ENCODE assay signal across 20 mouse cellular contexts in the genomic region with DNA sequence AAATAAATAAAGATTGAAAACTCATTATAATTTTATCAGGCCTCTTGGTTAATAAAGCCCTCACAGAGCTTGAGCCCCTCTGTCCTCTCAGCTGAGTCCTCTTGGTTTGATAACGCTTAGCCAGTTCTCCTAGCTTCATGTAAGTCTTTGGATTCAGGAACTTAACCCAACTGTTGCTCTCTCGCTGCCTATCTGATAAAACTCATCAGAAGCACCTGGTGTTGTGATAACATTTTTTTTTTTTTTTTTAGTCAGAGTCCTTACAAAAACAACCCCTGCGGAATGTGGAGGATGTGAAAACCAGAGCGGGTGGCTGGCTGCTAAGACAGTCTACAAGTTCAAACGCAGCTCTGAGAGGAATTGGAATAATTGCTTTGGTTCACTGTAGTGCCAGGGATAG. TPM values are rescaled to one million over a fixed set of nuclear protein-coding genes. Genes with fewer than 3 reads are reported as not detected.
A peak's percentile ranks its signal among the peaks of the same experiment; 100 is the strongest.
DNase-seq lines count a peak whose midpoint lies in the region; ATAC-seq and TF ChIP-seq lines count a peak whose summit lies in the region.
"Had no signal": no experiment of that assay in that cellular context is flagged by ENCODE, and none has a peak within 500 bp of the region (broad histone marks: within the 10 kb centered on the region; RNA-seq: fewer than 3 reads in every experiment).

No protein-coding gene starts in this region.

- TF ChIP-seq POLR2A in thymus, adult 2 months (IDR thresholded peaks at IDR 0.05; ENCODE audit: control insufficient read depth, extremely low read depth, insufficient read depth, low read length, poor library complexity): no peak
- TF ChIP-seq POLR2A in MEL (IDR thresholded peaks at IDR 0.05; ENCODE audit: control insufficient read depth in 1 of 2, insufficient read depth in 1 of 2, low read depth in 1 of 2, low read length in 2 of 2, poor library complexity in 1 of 2): no peak

- H3K9ac ChIP-seq in MEL (ENCODE audit: control insufficient read depth, low read depth, low read length, poor library complexity, severe bottlenecking): no peak overlapping the region
- H3K9ac ChIP-seq: embryonic facial prominence, embryonic 12.5 days; forebrain, embryonic 13.5 days; forebrain, embryonic 15.5 days; forebrain, postnatal 0 days had no signal

- no peaks in the 10 kb centered on the region for H3K27me3 ChIP-seq in thymus, adult 2 months (ENCODE audit: control insufficient read depth, insufficient read depth, low read length)
- H3K27me3 ChIP-seq in MEL (ENCODE audit: control insufficient read depth in 1 of 2, insufficient read depth in 2 of 2, low read length in 2 of 2): no peaks in the 10 kb centered on the region
- H3K27me3 ChIP-seq: embryonic facial prominence, embryonic 12.5 days; forebrain, embryonic 13.5 days; forebrain, embryonic 15.5 days had no signal

- no peaks in the 10 kb centered on the region for H3K9me3 ChIP-seq in MEL (replicated peaks; ENCODE audit: insufficient read depth, low read length)
- H3K9me3 ChIP-seq: embryonic facial prominence, embryonic 10.5 days; embryonic facial prominence, embryonic 12.5 days; forebrain, embryonic 13.5 days; forebrain, embryonic 15.5 days had no signal

- no peak overlapping the region for H3K4me3 ChIP-seq in thymus, adult 2 months (ENCODE audit: control insufficient read depth, insufficient read depth, low read length)
- no peak overlapping the region for H3K4me3 ChIP-seq in MEL (ENCODE audit: control insufficient read depth in 1 of 2, insufficient read depth in 1 of 2, low read depth in 2 of 2, low read length in 2 of 2)
- H3K4me3 ChIP-seq: embryonic facial prominence, embryonic 10.5 days; embryonic facial prominence, embryonic 12.5 days; forebrain, embryonic 13.5 days; forebrain, embryonic 15.5 days had no signal

- WGBS in thymus, adult 2 months: 9% methylated on average over 5 of the region's 5 CpGs

- peak; percentile 47 to 66; a peak in 3 of 4 replicates for TF ChIP-seq EP300 in MEL (IDR thresholded peaks at IDR 0.05; ENCODE audit: low read depth in 1 of 2, low read length in 2 of 2)

- no peak for TF ChIP-seq RAD21 in MEL (IDR thresholded peaks at IDR 0.05; ENCODE audit: low read depth, low read length)

- H3K36me3 ChIP-seq in thymus, adult 2 months (ENCODE audit: control insufficient read depth, insufficient read depth, low read length): no peaks in the 10 kb centered on the region
- H3K36me3 ChIP-seq in MEL (ENCODE audit: control insufficient read depth in 1 of 2, insufficient read depth in 2 of 2, low read length in 2 of 2): peaks cover 0 to 35% of the 10 kb centered on the region in 2 experiments; a peak in 2 of 4 replicates
- H3K36me3 ChIP-seq: embryonic facial prominence, embryonic 10.5 days; embryonic facial prominence, embryonic 12.5 days; forebrain, embryonic 15.5 days had no signal

- no peaks in the 10 kb centered on the region for H3K79me2 ChIP-seq in MEL (ENCODE audit: control insufficient read depth, insufficient read depth, low read length, poor library complexity)

- peak overlapping the region; percentile 75 for H3K27ac ChIP-seq in thymus, adult 2 months (ENCODE audit: control insufficient read depth, insufficient read depth, low read length)
- H3K27ac ChIP-seq in MEL (ENCODE audit: control insufficient read depth, low read depth, low read length): 0 out of 2 replicates have a peak overlapping the region, but pooled peaks have one; percentile 95
- H3K27ac ChIP-seq: embryonic facial prominence, embryonic 10.5 days; embryonic facial prominence, embryonic 12.5 days; forebrain, embryonic 13.5 days; forebrain, embryonic 15.5 days had no signal

- TF ChIP-seq CTCF in thymus, adult 2 months (IDR thresholded peaks at IDR 0.05; ENCODE audit: borderline replicate concordance, control insufficient read depth, extremely low read depth, insufficient read depth, low read length, poor library complexity): no peak
- TF ChIP-seq CTCF in MEL (IDR thresholded peaks at IDR 0.05 in 2 of 3, conservative IDR thresholded peaks at IDR 0.05 in 1 of 3; ENCODE audit: control insufficient read depth in 1 of 3, insufficient read depth in 1 of 3, low read depth in 2 of 3, low read length in 3 of 3, poor library complexity in 1 of 3, severe bottlenecking in 1 of 3): no peak

- no peak for ATAC-seq in granulocyte monocyte progenitor cell, adult 5-6 weeks (replicated peaks; ENCODE audit: poor library complexity, severe bottlenecking)
- ATAC-seq: forebrain, embryonic 13.5 days; forebrain, embryonic 15.5 days; forebrain, postnatal 0 days had no signal

- peaks cover 50% of the 10 kb centered on the region for H3K4me1 ChIP-seq in thymus, adult 2 months (replicated peaks; ENCODE audit: control insufficient read depth, insufficient read depth, low read length)
- H3K4me1 ChIP-seq in MEL (ENCODE audit: control insufficient read depth in 1 of 2, insufficient read depth in 2 of 2, low read length in 2 of 2): peaks cover 34 to 38% of the 10 kb centered on the region in 2 experiments

- no peak for DNase-seq in thymus, adult 2 months
- DNase-seq in thymus, postnatal 25 days: no peak
- DNase-seq in thymus, postnatal 14 days: peak; percentile 39
- DNase-seq in thymus, postnatal 4 days: no peak
- DNase-seq in MEL (ENCODE audit: low read depth, low spot score): peak; percentile 33
- no peak for DNase-seq in adrenal gland, postnatal 25 days
- DNase-seq: adrenal gland, adult 2 months; adrenal gland, postnatal 10 days; adrenal gland, postnatal 36 days; cerebellum, adult 11-12 months; cerebellum, adult 2 months; cerebellum, adult 9-10 months; cerebellum, postnatal 10 days; cerebellum, postnatal 25 days; forebrain, postnatal 0 days had no signal

TF ChIP-seq in MEL, 35 proteins besides CTCF, POLR2A, EP300 and RAD21:
- TF ChIP-seq ZMIZ1 (IDR thresholded peaks at IDR 0.05; ENCODE audit: low read depth, low read length) (no peak), ZKSCAN1 (IDR thresholded peaks at IDR 0.05; ENCODE audit: low read depth, low read length) (no peak), ZC3H11A (IDR thresholded peaks at IDR 0.05; ENCODE audit: low read depth, low read length) (no peak), USF2 (IDR thresholded peaks at IDR 0.05; ENCODE audit: borderline replicate concordance in 1 of 2, insufficient read depth in 1 of 2, low read depth in 1 of 2, low read length in 2 of 2) (no peak), SIN3A (IDR thresholded peaks at IDR 0.05; ENCODE audit: low read length) (no peak), MAX (IDR thresholded peaks at IDR 0.05; ENCODE audit: low read length) (no peak), NELFE (IDR thresholded peaks at IDR 0.05; ENCODE audit: low read depth, low read length) (no peak), ZNF384 (IDR thresholded peaks at IDR 0.05; ENCODE audit: low read depth, low read length) (peak; percentile 95), TCF12 (IDR thresholded peaks at IDR 0.05; ENCODE audit: low read depth, low read length) (peak; percentile 78), POLR2AphosphoS5 (IDR thresholded peaks at IDR 0.05; ENCODE audit: borderline replicate concordance, low read depth, low read length) (no peak), RCOR1 (IDR thresholded peaks at IDR 0.05; ENCODE audit: low read depth, low read length) (no peak), GABPA (IDR thresholded peaks at IDR 0.05; ENCODE audit: low read depth, low read length) (no peak), CHD2 (IDR thresholded peaks at IDR 0.05; ENCODE audit: low read length) (no peak), E2F4 (IDR thresholded peaks at IDR 0.05; ENCODE audit: borderline replicate concordance, low read depth, low read length) (no peak), NRF1 (IDR thresholded peaks at IDR 0.05; ENCODE audit: insufficient read depth, low read depth, low read length, poor library complexity, severe bottlenecking) (no peak), BHLHE40 (IDR thresholded peaks at IDR 0.05; ENCODE audit: borderline replicate concordance, low read depth, low read length) (no peak), CHD1 (IDR thresholded peaks at IDR 0.05; ENCODE audit: low read depth, low read length) (no peak), MYC (IDR thresholded peaks at IDR 0.05; ENCODE audit: low read depth, low read length) (no peak), UBTF (IDR thresholded peaks at IDR 0.05; ENCODE audit: borderline replicate concordance, insufficient read depth, low read depth, low read length) (no peak), TAL1 (IDR thresholded peaks at IDR 0.05; ENCODE audit: low read length) (no peak), GATA1 (IDR thresholded peaks at IDR 0.05; ENCODE audit: low read depth, low read length) (peak; percentile 73), TBP (IDR thresholded peaks at IDR 0.05; ENCODE audit: low read depth, low read length) (no peak), MYB (IDR thresholded peaks at IDR 0.05; ENCODE audit: low read depth, low read length) (no peak), MAZ (IDR thresholded peaks at IDR 0.05; ENCODE audit: low read depth, low read length) (no peak), SMC3 (IDR thresholded peaks at IDR 0.05; ENCODE audit: low read depth, low read length) (no peak), ELF1 (IDR thresholded peaks at IDR 0.05; ENCODE audit: low read depth, low read length) (no peak), HCFC1 (IDR thresholded peaks at IDR 0.05; ENCODE audit: low read depth, low read length) (no peak), ETS1 (IDR thresholded peaks at IDR 0.05; ENCODE audit: low read depth, low read length) (peak; percentile 95)

RNA-seq across cellular contexts. Expression of gene Itpr2, which starts 45.3 kb away (rescaled TPM):
- polyA plus RNA-seq in thymus, adult 2 months (2012; rRNA removed): 60.3 and 61.8 TPM in 2 replicates
- 1.5 and 2.7 TPM in 2 replicates for total RNA-seq in MEL (2012; rRNA removed)
- 1 to 10 TPM in 1 of 2 experiments, not detected in 1; 3.0 TPM for polyA plus RNA-seq in MEL (2012; ENCODE audit: insufficient read depth in 1 of 2, insufficient read length in 2 of 2, low read depth in 1 of 2, low replicate concordance in 2 of 2, missing spikeins in 1 of 2)
- 38.8 and 55.6 TPM in 2 replicates for total RNA-seq in adrenal gland, postnatal 25 days (2021)
- 6.0 and 9.5 TPM in 2 replicates for total RNA-seq in granulocyte monocyte progenitor cell, adult 5-6 weeks (2014; fragmentation: Nextera tagmentation)
- 15.1 and 22.6 TPM in 2 replicates for total RNA-seq in granulocyte monocyte progenitor cell, adult 5-6 weeks (2017)

Comparison
In these comparisons a context has a peak if more than half of its experiments do, and no peak if none do; other contexts are left out.
1. DNase-seq: peak in thymus, postnatal 14 days (single experiment) and MEL (single experiment); none in thymus, adult 2 months (single experiment), thymus, postnatal 25 days (single experiment), thymus, postnatal 4 days (single experiment) and adrenal gland, postnatal 25 days (single experiment).